Comparison of ENCODE assay signal across 1 mouse cellular context in the genomic region with DNA sequence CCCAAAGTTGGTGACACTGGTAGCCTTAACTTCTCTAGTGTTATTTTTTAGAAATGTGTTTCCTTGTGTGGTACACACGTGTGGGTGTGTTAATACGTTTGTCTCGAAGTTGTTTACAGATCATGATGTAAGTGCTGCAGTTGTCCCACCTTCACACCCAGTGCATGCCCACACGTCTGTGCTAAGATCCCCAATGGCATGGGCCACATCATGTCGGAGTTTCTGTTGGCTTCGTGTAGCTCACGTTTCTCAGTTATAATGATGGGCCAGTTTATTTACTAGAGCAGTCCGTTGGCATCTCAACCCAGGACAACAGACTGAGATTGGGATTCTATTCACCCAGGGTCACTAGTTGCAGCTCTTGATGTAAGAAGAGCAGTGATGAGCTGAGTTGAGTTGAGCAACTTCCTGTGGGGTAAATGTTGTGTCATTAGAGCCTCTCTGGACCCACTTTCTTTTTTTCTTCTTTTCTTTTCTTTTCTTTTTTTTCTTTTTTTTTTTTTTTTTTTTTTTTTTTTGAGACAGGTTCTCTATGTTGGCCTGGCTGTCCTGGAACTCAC.
TF ChIP-seq lines count a peak whose summit lies in the region.

No protein-coding gene starts in this region.

TF ChIP-seq in MEL, 35 proteins besides CTCF, POLR2A, EP300 and RAD21 (continued from another document):
- no peak for TF ChIP-seq BHLHE40 (IDR thresholded peaks at IDR 0.05; ENCODE audit: borderline replicate concordance, low read depth, low read length)
- no peak for TF ChIP-seq MAX (IDR thresholded peaks at IDR 0.05; ENCODE audit: low read length)
